Mouse (Mus musculus) liver, adult 2 months (tissue): Measurements from ENCODE around the gene Carnmt1.

Experiments
- CTCF ChIP-seq: fragments of 200-500 bp; IDR thresholded peaks from 2 replicates; pipeline ENCODE4 v1.5.1; 2011; ENCODE audit warnings: low read depth, low read length, control low read depth
- POLR2A ChIP-seq: fragments of 200-500 bp; IDR thresholded peaks from 2 replicates; pipeline ENCODE4 v1.6.1; 2011; ENCODE audit warnings: low read length, control low read depth; ENCODE audit not compliant: insufficient read depth; ENCODE audit errors: extremely low read depth

DNA sequence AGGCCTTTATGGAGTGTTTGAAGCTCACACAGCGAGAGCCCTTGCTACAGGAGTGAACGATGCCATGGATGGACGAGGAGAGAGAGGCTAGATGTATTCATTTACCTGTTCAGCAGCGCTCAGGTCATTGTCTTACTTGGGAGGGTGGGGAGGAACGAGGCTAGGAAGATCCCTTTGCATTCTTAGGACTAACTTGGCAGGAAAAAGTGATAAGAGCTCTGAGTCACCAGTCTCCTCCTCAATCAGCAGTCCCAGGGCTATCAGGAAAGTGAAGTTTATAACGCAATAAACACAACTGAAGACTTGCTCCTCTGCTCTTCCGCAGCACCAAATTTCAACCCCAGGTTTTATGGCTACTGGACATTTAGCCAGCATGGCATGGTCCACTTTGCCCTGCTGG is 59.7 kb downstream of the Carnmt1 start:
- TF ChIP-seq CTCF, result no peak
- no peak for TF ChIP-seq POLR2A
